Mouse (Mus musculus): ENCODE results near the gene 1700001P01Rik. TPM values are rescaled to one million over a fixed set of nuclear protein-coding genes. Genes with fewer than 3 reads are reported as not detected.

1700001P01Rik gene
- polyA plus RNA-seq, 1 experiment, result not detected

- Histone ChIP-seq H3K4me3 (ENCODE audit: low read depth, low read length) (no peak overlapping the region), H3K36me3 (ENCODE audit: control insufficient read depth, insufficient read depth, low read length) (peaks cover 66% of the 10 kb centered on the region), H3K27ac (ENCODE audit: insufficient read depth, low read depth, low read length) (peak overlapping the region; percentile 84), H3K4me1 (ENCODE audit: control insufficient read depth, insufficient read depth, insufficient read length, low read length) (peaks cover 70% of the 10 kb centered on the region), H3K27me3 (ENCODE audit: control insufficient read depth, insufficient read depth, low read length) (no peaks in the 10 kb centered on the region)
- 13% methylated on average over 4 of the region's 4 CpGs for WGBS
- TF ChIP-seq POLR2A (IDR thresholded peaks at IDR 0.05; ENCODE audit: low read depth, low read length) (no peak; the same call in 1 of the 2 replicates), CTCF (IDR thresholded peaks at IDR 0.05; ENCODE audit: extremely low read depth, insufficient read length, insufficient replicate concordance, low read depth, low read length) (no peak)
These were observed 45.1 kb upstream of the 1700001P01Rik start for GRCm38 (mm10) chr11:97820840-97821239.

DNA sequence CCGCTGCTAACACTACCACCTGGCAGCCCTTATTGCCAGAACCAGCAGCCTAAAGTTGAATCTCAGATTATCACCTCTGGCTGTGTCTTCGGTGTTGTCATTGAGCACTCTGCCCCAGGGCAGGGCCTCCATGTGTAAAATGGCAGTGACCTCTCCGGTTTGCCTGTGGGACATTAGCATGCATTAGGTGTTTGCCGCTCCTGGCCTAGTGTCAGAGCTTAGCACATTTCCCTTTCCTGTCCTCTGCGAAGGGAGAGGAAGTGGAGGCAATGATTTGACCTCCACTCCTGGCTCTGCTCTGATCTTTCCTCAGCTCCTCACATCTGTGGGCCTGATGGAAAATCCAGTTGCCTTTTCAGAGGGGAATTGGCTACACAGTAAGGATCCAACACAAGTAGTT lies 44.2 kb upstream of the 1700001P01Rik start:
- no peak overlapping the region for H3K4me3 ChIP-seq (ENCODE audit: low read depth, low read length)
- 44% methylated on average over 5 of the region's 5 CpGs for WGBS
- H3K27ac ChIP-seq (ENCODE audit: insufficient read depth, low read depth, low read length), result peak overlapping the region; percentile 84
- H3K36me3 ChIP-seq (ENCODE audit: control insufficient read depth, insufficient read depth, low read length), result peaks cover 65% of the 10 kb centered on the region
- peaks cover 69% of the 10 kb centered on the region for H3K4me1 ChIP-seq (ENCODE audit: control insufficient read depth, insufficient read depth, insufficient read length, low read length)
- H3K27me3 ChIP-seq (ENCODE audit: control insufficient read depth, insufficient read depth, low read length), result no peaks in the 10 kb centered on the region
- TF ChIP-seq CTCF (IDR thresholded peaks at IDR 0.05; ENCODE audit: extremely low read depth, insufficient read length, insufficient replicate concordance, low read depth, low read length), result no peak
- TF ChIP-seq POLR2A (IDR thresholded peaks at IDR 0.05; ENCODE audit: low read depth, low read length), result no peak

- Histone ChIP-seq H3K36me3 (ENCODE audit: control insufficient read depth, insufficient read depth, low read length) (peaks cover 65% of the 10 kb centered on the region), H3K27me3 (ENCODE audit: control insufficient read depth, insufficient read depth, low read length) (no peaks in the 10 kb centered on the region), H3K4me1 (ENCODE audit: control insufficient read depth, insufficient read depth, insufficient read length, low read length) (peaks cover 69% of the 10 kb centered on the region), H3K4me3 (ENCODE audit: low read depth, low read length) (no peak overlapping the region), H3K27ac (ENCODE audit: insufficient read depth, low read depth, low read length) (peak overlapping the region; percentile 86)
- WGBS, result 51% methylated on average over 4 of the region's 4 CpGs
- no peak for TF ChIP-seq POLR2A (IDR thresholded peaks at IDR 0.05; ENCODE audit: low read depth, low read length)
- TF ChIP-seq CTCF (IDR thresholded peaks at IDR 0.05; ENCODE audit: extremely low read depth, insufficient read length, insufficient replicate concordance, low read depth, low read length), result no peak
These were observed 43.4 kb upstream of the 1700001P01Rik start for GRCm38 (mm10) chr11:97819102-97819501.

- H3K27me3 ChIP-seq (ENCODE audit: control insufficient read depth, insufficient read depth, low read length), result no peaks in the 10 kb centered on the region
- peaks cover 72% of the 10 kb centered on the region for H3K4me1 ChIP-seq (ENCODE audit: control insufficient read depth, insufficient read depth, insufficient read length, low read length)
- peaks cover 66% of the 10 kb centered on the region for H3K36me3 ChIP-seq (ENCODE audit: control insufficient read depth, insufficient read depth, low read length)
- TF ChIP-seq CTCF (IDR thresholded peaks at IDR 0.05; ENCODE audit: extremely low read depth, insufficient read length, insufficient replicate concordance, low read depth, low read length) (no peak), POLR2A (IDR thresholded peaks at IDR 0.05; ENCODE audit: low read depth, low read length) (no peak)
- WGBS, result 11% methylated on average over 4 of the region's 4 CpGs
- no peak overlapping the region for H3K4me3 ChIP-seq (ENCODE audit: low read depth, low read length)
- peak overlapping the region; percentile 86 for H3K27ac ChIP-seq (ENCODE audit: insufficient read depth, low read depth, low read length)
These were observed 42.9 kb upstream of the 1700001P01Rik start for GRCm38 (mm10) chr11:97818571-97818970.

DNA sequence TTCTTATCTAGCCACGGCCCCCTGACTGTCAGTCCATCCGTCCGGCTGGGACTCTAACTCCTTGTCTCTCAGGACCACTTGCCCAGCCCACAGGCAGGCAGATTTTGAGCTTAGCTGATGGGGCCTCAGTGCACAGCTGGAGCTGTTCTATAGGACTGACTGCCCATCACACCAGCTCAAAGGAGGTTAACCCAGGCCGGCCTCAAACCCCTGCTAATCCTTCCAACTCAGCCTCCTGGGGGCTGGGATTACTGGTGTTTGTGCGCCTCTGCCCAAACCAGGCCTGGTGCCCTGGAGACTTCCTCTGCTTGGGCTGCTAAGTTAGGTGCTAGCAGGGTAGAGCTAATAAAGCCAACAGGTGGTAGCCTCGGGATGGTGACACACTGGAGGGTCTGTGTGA lies 42.3 kb upstream of the 1700001P01Rik start:
- TF ChIP-seq POLR2A (IDR thresholded peaks at IDR 0.05; ENCODE audit: low read depth, low read length) (no peak), CTCF (IDR thresholded peaks at IDR 0.05; ENCODE audit: extremely low read depth, insufficient read length, insufficient replicate concordance, low read depth, low read length) (no peak)
- 61% methylated on average over 6 of the region's 6 CpGs for WGBS
- peaks cover 65% of the 10 kb centered on the region for H3K36me3 ChIP-seq (ENCODE audit: control insufficient read depth, insufficient read depth, low read length)

GRCm38 (mm10) chr11:97817379-97817778 lies 41.7 kb upstream of the 1700001P01Rik start:
- H3K27me3 ChIP-seq (ENCODE audit: control insufficient read depth, insufficient read depth, low read length), result no peaks in the 10 kb centered on the region
- H3K4me3 ChIP-seq (ENCODE audit: low read depth, low read length), result peak overlapping the region; percentile 14; the same call in 1 of the 2 replicates
- peaks cover 62% of the 10 kb centered on the region for H3K36me3 ChIP-seq (ENCODE audit: control insufficient read depth, insufficient read depth, low read length)
- H3K4me1 ChIP-seq (ENCODE audit: control insufficient read depth, insufficient read depth, insufficient read length, low read length), result peaks cover 77% of the 10 kb centered on the region
- H3K27ac ChIP-seq (ENCODE audit: insufficient read depth, low read depth, low read length), result peak overlapping the region; percentile 87
- TF ChIP-seq POLR2A (IDR thresholded peaks at IDR 0.05; ENCODE audit: low read depth, low read length) (no peak), CTCF (IDR thresholded peaks at IDR 0.05; ENCODE audit: extremely low read depth, insufficient read length, insufficient replicate concordance, low read depth, low read length) (no peak)
- 10% methylated on average over 5 of the region's 5 CpGs for WGBS

More for the DNA sequence above, 42.3 kb upstream of the 1700001P01Rik start:
- Histone ChIP-seq H3K27ac (ENCODE audit: insufficient read depth, low read depth, low read length) (peak overlapping the region; percentile 86), H3K27me3 (ENCODE audit: control insufficient read depth, insufficient read depth, low read length) (no peaks in the 10 kb centered on the region), H3K4me1 (ENCODE audit: control insufficient read depth, insufficient read depth, insufficient read length, low read length) (peaks cover 74% of the 10 kb centered on the region), H3K4me3 (ENCODE audit: low read depth, low read length) (no peak overlapping the region)

DNA sequence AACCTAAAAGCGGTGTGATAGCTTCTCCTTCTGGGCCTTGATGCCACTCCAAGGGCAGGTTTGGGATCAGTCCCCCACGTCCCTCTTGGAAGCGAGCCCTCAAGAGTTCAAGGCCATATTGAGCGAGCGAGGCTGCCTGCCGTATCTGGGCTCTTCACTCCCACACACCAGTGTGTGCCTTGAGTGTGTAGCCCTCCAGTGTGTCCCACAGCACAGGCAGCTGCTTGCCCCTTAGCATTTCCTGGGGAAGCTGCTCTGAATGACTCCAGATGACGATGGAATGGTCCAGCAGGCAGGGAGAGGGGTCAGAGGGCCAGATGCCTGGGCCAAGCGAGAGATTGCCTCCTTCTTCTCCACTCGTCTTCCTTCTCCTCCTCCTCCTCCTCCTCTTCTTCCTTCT lies 41.2 kb upstream of the 1700001P01Rik start:
- no peak for TF ChIP-seq POLR2A (IDR thresholded peaks at IDR 0.05; ENCODE audit: low read depth, low read length)
- TF ChIP-seq CTCF (IDR thresholded peaks at IDR 0.05; ENCODE audit: extremely low read depth, insufficient read length, insufficient replicate concordance, low read depth, low read length), result no peak
- H3K27me3 ChIP-seq (ENCODE audit: control insufficient read depth, insufficient read depth, low read length), result no peaks in the 10 kb centered on the region
- H3K4me1 ChIP-seq (ENCODE audit: control insufficient read depth, insufficient read depth, insufficient read length, low read length), result peaks cover 78% of the 10 kb centered on the region
- no peak overlapping the region for H3K4me3 ChIP-seq (ENCODE audit: low read depth, low read length)
- H3K27ac ChIP-seq (ENCODE audit: insufficient read depth, low read depth, low read length), result peak overlapping the region; percentile 87
- 28% methylated on average over 9 of the region's 9 CpGs for WGBS
- H3K36me3 ChIP-seq (ENCODE audit: control insufficient read depth, insufficient read depth, low read length), result peaks cover 63% of the 10 kb centered on the region

Data from small intestine, adult 2 months (tissue).